Comparison of ENCODE assay signal across 9 mouse cellular contexts in the genomic region with DNA sequence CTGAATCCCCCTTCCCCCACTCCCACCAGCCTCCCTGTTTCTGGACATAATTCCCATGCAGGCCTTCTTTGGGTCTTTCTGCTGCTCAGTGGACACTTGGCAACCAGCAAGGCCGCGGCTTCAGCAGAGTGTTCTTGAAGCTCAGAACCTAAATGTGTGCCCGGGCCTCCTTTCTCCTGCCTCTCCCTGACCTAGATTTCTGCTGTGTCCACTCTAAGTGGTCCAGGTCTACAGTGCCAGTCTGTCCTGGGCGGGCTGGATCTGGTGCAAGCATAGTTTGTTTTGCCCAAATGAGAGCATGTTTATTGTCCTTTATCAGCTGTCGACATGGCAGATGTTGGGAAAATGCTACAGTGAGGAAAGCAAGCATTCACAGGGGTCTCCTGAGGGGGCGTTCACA. TPM values are rescaled to one million over a fixed set of nuclear protein-coding genes. Genes with fewer than 3 reads are reported as not detected.
DNase-seq lines count a peak whose midpoint lies in the region; ATAC-seq and TF ChIP-seq lines count a peak whose summit lies in the region.
"Had no signal": no experiment of that assay in that cellular context is flagged by ENCODE, and none has a peak within 500 bp of the region (broad histone marks: within the 10 kb centered on the region; RNA-seq: fewer than 3 reads in every experiment).

No protein-coding gene starts in this region.

- TF ChIP-seq CTCF in kidney, adult 2 months (conservative IDR thresholded peaks at IDR 0.05; ENCODE audit: insufficient read depth, insufficient read length, low read depth, low read length), result no peak

- no peak for TF ChIP-seq POLR2A in kidney, adult 2 months (IDR thresholded peaks at IDR 0.05; ENCODE audit: low read depth, low read length)

- no peak for ATAC-seq in kidney, embryonic 15.5 days (replicated peaks; ENCODE audit: low FRiP score)
- ATAC-seq: inflammation-experienced regulatory T-cells, adult 6 months had no signal

- no peaks in the 10 kb centered on the region for H3K9me3 ChIP-seq in kidney, embryonic 15.5 days (replicated peaks)
- H3K9me3 ChIP-seq: embryonic facial prominence, embryonic 15.5 days had no signal

- 54% methylated on average over 6 of the region's 6 CpGs for WGBS in kidney, adult 2 months
- whole genome bisulfite sequencing in kidney, embryonic 15.5 days, result 80% methylated on average over 6 of the region's 6 CpGs

- peak overlapping the region; percentile 87 for H3K27ac ChIP-seq in kidney, adult 2 months (ENCODE audit: insufficient read depth, low read depth, low read length)
- H3K27ac ChIP-seq in kidney, embryonic 15.5 days, result no peak overlapping the region
- H3K27ac ChIP-seq: embryonic facial prominence, embryonic 15.5 days had no signal

- DNase-seq in kidney, adult 2 months, result peak; percentile 42
- DNase-seq in MN1 (ENCODE audit: low spot score) (peak; percentile 39), liver (no peak)
- peak; percentile 81 for DNase-seq in adrenal gland, adult 8-10 months
- peak; percentile 72 to 80 for DNase-seq in cerebellum, postnatal 14 days
- DNase-seq in embryo, embryonic 10 days (ENCODE audit: low spot score), result no peak

- H3K27me3 ChIP-seq in kidney, adult 2 months (replicated peaks; ENCODE audit: control insufficient read depth, insufficient read depth, low read length), result no peaks in the 10 kb centered on the region
- no peaks in the 10 kb centered on the region for H3K27me3 ChIP-seq in kidney, embryonic 15.5 days
- H3K27me3 ChIP-seq: embryonic facial prominence, embryonic 15.5 days had no signal

- H3K9ac ChIP-seq in kidney, embryonic 15.5 days, result no peak overlapping the region
- H3K9ac ChIP-seq: embryonic facial prominence, embryonic 15.5 days had no signal

- H3K4me2 ChIP-seq in kidney, embryonic 15.5 days, result no peak overlapping the region
- H3K4me2 ChIP-seq: embryonic facial prominence, embryonic 15.5 days had no signal

- peaks cover 40% of the 10 kb centered on the region for H3K4me1 ChIP-seq in kidney, adult 2 months (ENCODE audit: control insufficient read depth, insufficient read depth, low read length)
- H3K4me1 ChIP-seq in kidney, embryonic 15.5 days, result peaks cover 6% of the 10 kb centered on the region; the same call in 1 of the 2 replicates

- no peaks in the 10 kb centered on the region for H3K36me3 ChIP-seq in kidney, adult 2 months (ENCODE audit: control insufficient read depth, insufficient read depth, low read length)
- no peaks in the 10 kb centered on the region for H3K36me3 ChIP-seq in kidney, embryonic 15.5 days
- H3K36me3 ChIP-seq: embryonic facial prominence, embryonic 15.5 days had no signal

- no peak overlapping the region for H3K4me3 ChIP-seq in kidney, adult 2 months (ENCODE audit: insufficient read depth, low read depth, low read length)
- no peak overlapping the region for H3K4me3 ChIP-seq in kidney, embryonic 15.5 days (replicated peaks)
- H3K4me3 ChIP-seq: embryonic facial prominence, embryonic 15.5 days had no signal

RNA-seq across cellular contexts. Expression of a gene that starts 40.7 kb away (rescaled TPM):
- polyA plus RNA-seq in kidney, adult 2 months (2012; rRNA removed), result 49.8 and 53.4 TPM in 2 replicates
- 9.8 and 13.6 TPM in 2 replicates for polyA plus RNA-seq in kidney, embryonic 15.5 days (2015; fragmentation: Nextera tagmentation; extraction: Ambion mirVana)
- total RNA-seq in adrenal gland, adult 8-10 months (2022), result 100 to 1,000 TPM; 154 to 281 (median 182) TPM

Comparison
In these comparisons a context has a peak if more than half of its experiments do, and no peak if none do; other contexts are left out.
1. DNase-seq: peak in kidney, adult 2 months (single experiment), MN1 (single experiment), adrenal gland, adult 8-10 months (single experiment) and cerebellum, postnatal 14 days (2 of 2); none in embryo, embryonic 10 days (single experiment) and liver (single experiment).